Mouse (Mus musculus): Measurements from ENCODE around the gene Cnot11. TPM values are rescaled to one million over a fixed set of nuclear protein-coding genes. Genes with fewer than 3 reads are reported as not detected.
A peak's percentile ranks its signal among the peaks of the same experiment; 100 is the strongest.

Gene Cnot11
- polyA plus RNA-seq, 1 experiment from 2014 or later: 17.7 TPM

GRCm38 (mm10) chr1:39546160-39546866 is 11.5 kb downstream of the Cnot11 start:
- WGBS: 91% methylated on average over 6 of the region's 6 CpGs
- Histone ChIP-seq H3K36me3 (replicated peaks; ENCODE audit: control insufficient read depth, insufficient read depth) (peaks cover 67% of the 10 kb centered on the region), H3K27ac (no peak overlapping the region), H3K4me3 (replicated peaks; ENCODE audit: low read length) (no peak overlapping the region), H3K9me3 (ENCODE audit: control insufficient read depth, low read length) (no peaks in the 10 kb centered on the region), H3K4me1 (replicated peaks; ENCODE audit: control insufficient read depth, insufficient read depth, low read length) (no peaks in the 10 kb centered on the region), H3K9ac (no peak overlapping the region), H3K27me3 (ENCODE audit: control insufficient read depth, insufficient read depth, low read length) (no peaks in the 10 kb centered on the region), H3K4me2 (replicated peaks) (no peak overlapping the region)
- ATAC-seq (ENCODE audit: low FRiP score) (no peak), DNase-seq (ENCODE audit: low spot score) (no peak)

DNA sequence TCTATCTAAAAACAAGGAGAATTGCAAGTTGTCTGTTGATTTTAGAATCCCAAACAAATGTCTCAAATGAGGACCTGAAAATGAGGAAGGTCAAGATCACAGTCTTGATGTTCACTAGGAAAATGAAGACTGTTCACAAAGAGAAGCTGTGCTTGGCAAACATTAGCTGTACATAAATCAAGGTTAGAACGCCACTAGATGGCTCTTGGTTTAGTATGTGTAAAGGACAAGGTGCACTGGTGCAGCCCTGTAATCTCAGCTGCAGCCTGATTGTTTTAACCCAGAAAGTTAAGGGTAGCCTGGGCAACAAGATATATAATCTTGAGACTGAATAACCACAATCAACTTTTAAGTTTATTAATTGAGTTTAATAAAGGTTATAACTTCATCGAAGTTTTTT is 12.4 kb downstream of the Cnot11 start:
- no peak overlapping the region for H3K4me3 ChIP-seq (replicated peaks; ENCODE audit: low read length)
- H3K27me3 ChIP-seq (ENCODE audit: control insufficient read depth, insufficient read depth, low read length): no peaks in the 10 kb centered on the region
- 68% methylated on average over 2 of the region's 2 CpGs for WGBS
- peaks cover 73% of the 10 kb centered on the region for H3K36me3 ChIP-seq (replicated peaks; ENCODE audit: control insufficient read depth, insufficient read depth)
- DNase-seq (ENCODE audit: low spot score): no peak
- no peaks in the 10 kb centered on the region for H3K9me3 ChIP-seq (ENCODE audit: control insufficient read depth, low read length)
- no peak for ATAC-seq (ENCODE audit: low FRiP score)
- H3K9ac ChIP-seq: no peak overlapping the region
- H3K4me2 ChIP-seq (replicated peaks): no peak overlapping the region
- H3K4me1 ChIP-seq (replicated peaks; ENCODE audit: control insufficient read depth, insufficient read depth, low read length): no peaks in the 10 kb centered on the region
- H3K27ac ChIP-seq: no peak overlapping the region

DNA sequence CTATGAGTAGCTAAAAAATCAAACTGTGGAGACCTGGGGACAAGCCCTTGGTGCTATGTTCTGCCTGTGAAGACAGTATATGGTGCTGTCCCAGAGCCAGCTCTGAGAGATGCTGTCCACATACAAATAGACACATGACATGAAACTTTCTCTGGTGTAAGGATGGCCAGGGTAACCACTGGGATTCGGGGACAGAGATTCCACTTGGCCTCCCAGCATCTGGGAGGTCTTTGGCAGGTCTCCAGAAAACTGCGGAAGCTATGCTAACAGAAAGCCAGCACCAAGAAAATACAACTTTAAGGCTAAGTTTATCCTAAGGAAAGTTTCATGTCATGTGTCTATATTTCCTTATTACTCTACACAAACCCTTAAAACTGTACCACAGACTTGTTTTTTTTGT is 15.0 kb downstream of the Cnot11 start:
- Histone ChIP-seq H3K4me2 (replicated peaks) (no peak overlapping the region), H3K27ac (no peak overlapping the region), H3K4me3 (replicated peaks; ENCODE audit: low read length) (no peak overlapping the region), H3K9ac (no peak overlapping the region), H3K9me3 (ENCODE audit: control insufficient read depth, low read length) (no peaks in the 10 kb centered on the region), H3K4me1 (replicated peaks; ENCODE audit: control insufficient read depth, insufficient read depth, low read length) (no peaks in the 10 kb centered on the region), H3K36me3 (replicated peaks; ENCODE audit: control insufficient read depth, insufficient read depth) (peaks cover 65% of the 10 kb centered on the region), H3K27me3 (ENCODE audit: control insufficient read depth, insufficient read depth, low read length) (no peaks in the 10 kb centered on the region)
- WGBS: 83% methylated on average over 2 of the region's 2 CpGs
- DNase-seq (ENCODE audit: low spot score) (no peak), ATAC-seq (ENCODE audit: low FRiP score) (no peak)

GRCm38 (mm10) chr1:39555556-39556415 is 21.0 kb downstream of the Cnot11 start:
- H3K27ac ChIP-seq: peak overlapping the region; percentile 38; the same call in 1 of the 2 replicates
- peaks cover 55% of the 10 kb centered on the region for H3K36me3 ChIP-seq (replicated peaks; ENCODE audit: control insufficient read depth, insufficient read depth)
- no peak overlapping the region for H3K4me2 ChIP-seq (replicated peaks)
- no peaks in the 10 kb centered on the region for H3K9me3 ChIP-seq (ENCODE audit: control insufficient read depth, low read length)
- H3K4me1 ChIP-seq (replicated peaks; ENCODE audit: control insufficient read depth, insufficient read depth, low read length): no peaks in the 10 kb centered on the region; the same call in 1 of the 2 replicates
- H3K4me3 ChIP-seq (replicated peaks; ENCODE audit: low read length): no peak overlapping the region
- no peak overlapping the region for H3K9ac ChIP-seq
- DNase-seq (ENCODE audit: low spot score): no peak
- no peaks in the 10 kb centered on the region for H3K27me3 ChIP-seq (ENCODE audit: control insufficient read depth, insufficient read depth, low read length)
- 29% methylated on average over 9 of the region's 9 CpGs for WGBS
- no peak for ATAC-seq (ENCODE audit: low FRiP score)

GRCm38 (mm10) chr1:39559009-39559408 is 24.2 kb downstream of the Cnot11 start:
- H3K27me3 ChIP-seq (ENCODE audit: control insufficient read depth, insufficient read depth, low read length): no peaks in the 10 kb centered on the region
- no peaks in the 10 kb centered on the region for H3K9me3 ChIP-seq (ENCODE audit: control insufficient read depth, low read length)
- H3K36me3 ChIP-seq (replicated peaks; ENCODE audit: control insufficient read depth, insufficient read depth): peaks cover 45% of the 10 kb centered on the region
- H3K4me1 ChIP-seq (replicated peaks; ENCODE audit: control insufficient read depth, insufficient read depth, low read length): no peaks in the 10 kb centered on the region; the same call in 1 of the 2 replicates
- no peak overlapping the region for H3K9ac ChIP-seq
- H3K4me2 ChIP-seq (replicated peaks): no peak overlapping the region
- no peak overlapping the region for H3K27ac ChIP-seq
- ATAC-seq (ENCODE audit: low FRiP score) (no peak), DNase-seq (ENCODE audit: low spot score) (no peak)
- 99% methylated on average over 2 of the region's 2 CpGs for WGBS
- no peak overlapping the region for H3K4me3 ChIP-seq (replicated peaks; ENCODE audit: low read length)

- DNase-seq (ENCODE audit: low spot score) (no peak), ATAC-seq (ENCODE audit: low FRiP score) (no peak)
- H3K9ac ChIP-seq: no peak overlapping the region
- no peaks in the 10 kb centered on the region for H3K27me3 ChIP-seq (ENCODE audit: control insufficient read depth, insufficient read depth, low read length)
- no peaks in the 10 kb centered on the region for H3K4me1 ChIP-seq (replicated peaks; ENCODE audit: control insufficient read depth, insufficient read depth, low read length)
- no peak overlapping the region for H3K27ac ChIP-seq
- H3K9me3 ChIP-seq (ENCODE audit: control insufficient read depth, low read length): no peaks in the 10 kb centered on the region
- WGBS: 76% methylated on average over 1 of the region's 1 CpGs
- H3K4me3 ChIP-seq (replicated peaks; ENCODE audit: low read length): no peak overlapping the region
- peaks cover 42% of the 10 kb centered on the region for H3K36me3 ChIP-seq (replicated peaks; ENCODE audit: control insufficient read depth, insufficient read depth)
- no peak overlapping the region for H3K4me2 ChIP-seq (replicated peaks)
Measured at GRCm38 (mm10) chr1:39561920-39562319, 27.1 kb downstream of the Cnot11 start.

GRCm38 (mm10) chr1:39563161-39563560 is 28.4 kb downstream of the Cnot11 start:
- DNase-seq (ENCODE audit: low spot score): no peak
- no peaks in the 10 kb centered on the region for H3K27me3 ChIP-seq (ENCODE audit: control insufficient read depth, insufficient read depth, low read length)
- no peaks in the 10 kb centered on the region for H3K9me3 ChIP-seq (ENCODE audit: control insufficient read depth, low read length)
- peaks cover 32% of the 10 kb centered on the region for H3K36me3 ChIP-seq (replicated peaks; ENCODE audit: control insufficient read depth, insufficient read depth)
- no peak for ATAC-seq (ENCODE audit: low FRiP score)
- no peak overlapping the region for H3K9ac ChIP-seq
- H3K4me1 ChIP-seq (replicated peaks; ENCODE audit: control insufficient read depth, insufficient read depth, low read length): no peaks in the 10 kb centered on the region
- no peak overlapping the region for H3K4me2 ChIP-seq (replicated peaks)
- H3K27ac ChIP-seq: no peak overlapping the region
- WGBS: 91% methylated on average over 7 of the region's 7 CpGs
- no peak overlapping the region for H3K4me3 ChIP-seq (replicated peaks; ENCODE audit: low read length)

DNA sequence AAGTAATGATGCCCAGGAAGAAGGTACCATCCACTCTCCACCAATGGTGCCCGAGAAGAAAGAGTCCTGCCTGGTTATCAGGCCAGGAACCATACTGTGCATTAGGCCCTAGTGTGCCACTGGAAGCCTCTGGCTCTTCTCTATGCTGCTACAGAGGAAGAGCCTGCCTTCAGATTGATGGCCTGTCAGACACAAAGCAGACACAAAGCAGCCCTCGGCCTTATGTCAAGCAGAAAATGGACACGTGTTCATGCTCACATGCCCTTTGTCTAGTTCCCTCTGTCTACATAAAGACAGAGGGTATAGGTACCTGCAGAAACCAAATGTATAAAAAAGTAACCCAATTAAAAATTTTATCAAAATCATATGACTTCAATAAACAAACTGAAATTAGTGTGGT is 29.8 kb downstream of the Cnot11 start:
- Histone ChIP-seq H3K4me3 (replicated peaks; ENCODE audit: low read length) (no peak overlapping the region), H3K27ac (no peak overlapping the region)

GRCm38 (mm10) chr1:39568079-39568478 is 33.3 kb downstream of the Cnot11 start:
- H3K4me3 ChIP-seq (replicated peaks; ENCODE audit: low read length): no peak overlapping the region
- no peak for DNase-seq (ENCODE audit: low spot score)
- no peaks in the 10 kb centered on the region for H3K9me3 ChIP-seq (ENCODE audit: control insufficient read depth, low read length)
- ATAC-seq (ENCODE audit: low FRiP score): no peak
- no peaks in the 10 kb centered on the region for H3K4me1 ChIP-seq (replicated peaks; ENCODE audit: control insufficient read depth, insufficient read depth, low read length)
- no peak overlapping the region for H3K4me2 ChIP-seq (replicated peaks)
- H3K27me3 ChIP-seq (ENCODE audit: control insufficient read depth, insufficient read depth, low read length): no peaks in the 10 kb centered on the region
- H3K36me3 ChIP-seq (replicated peaks; ENCODE audit: control insufficient read depth, insufficient read depth): peaks cover 9% of the 10 kb centered on the region; the same call in 1 of the 2 replicates
- no peak overlapping the region for H3K27ac ChIP-seq
- no peak overlapping the region for H3K9ac ChIP-seq

More for the DNA sequence above, 29.8 kb downstream of the Cnot11 start:
- no peak overlapping the region for H3K9ac ChIP-seq
- no peaks in the 10 kb centered on the region for H3K27me3 ChIP-seq (ENCODE audit: control insufficient read depth, insufficient read depth, low read length)
- no peaks in the 10 kb centered on the region for H3K9me3 ChIP-seq (ENCODE audit: control insufficient read depth, low read length)
- H3K4me2 ChIP-seq (replicated peaks): no peak overlapping the region
- H3K4me1 ChIP-seq (replicated peaks; ENCODE audit: control insufficient read depth, insufficient read depth, low read length): no peaks in the 10 kb centered on the region
- H3K36me3 ChIP-seq (replicated peaks; ENCODE audit: control insufficient read depth, insufficient read depth): peaks cover 19% of the 10 kb centered on the region
- 41% methylated on average over 3 of the region's 3 CpGs for WGBS
- ATAC-seq (ENCODE audit: low FRiP score): peak; percentile 40; the same call in 1 of the 2 replicates
- DNase-seq (ENCODE audit: low spot score): no peak
